Mouse (Mus musculus): ENCODE measurements around the gene Cst3.

GRCm38 (mm10) chr2:148864966-148865365 is 10.5 kb downstream of the Cst3 start, which contains the start of gene 9230104L09Rik:
- no peak for TF ChIP-seq CTCF (IDR thresholded peaks at IDR 0.05; ENCODE audit: borderline replicate concordance, control insufficient read depth, extremely low read depth, insufficient read depth, low read length, poor library complexity)
- TF ChIP-seq POLR2A (IDR thresholded peaks at IDR 0.05; ENCODE audit: control insufficient read depth, extremely low read depth, insufficient read depth, low read length, poor library complexity) = no peak
